Mouse (Mus musculus) hindlimb bud, embryonic 11.5 days (tissue): ENCODE data around the gene Hist1h2bp.
"Not testable (repeated sequence)": the region's sequence is repeated elsewhere in the genome, so short reads cannot be mapped to it uniquely, and the experiment has no call there.

Source experiments
- DNase-seq: peaks from one replicate; pipeline ENCODE4 v3.0.0-alpha.2; 2012; ENCODE audit warnings: low read depth, low spot score; ENCODE audit errors: extremely low spot score

Hist1h2bp gene

GRCm38 (mm10) chr13:21783255-21783617, 4.0 kb upstream of the Hist1h2bp start, which contains the start of gene Hist1h3i:
Gene Hist1h3i (minus strand): TSS chr13:21783370.
- DNase-seq: peak; percentile 96

GRCm38 (mm10) chr13:21783734-21784161, 3.5 kb upstream of the Hist1h2bp start:
- DNase-seq: no peak

DNA sequence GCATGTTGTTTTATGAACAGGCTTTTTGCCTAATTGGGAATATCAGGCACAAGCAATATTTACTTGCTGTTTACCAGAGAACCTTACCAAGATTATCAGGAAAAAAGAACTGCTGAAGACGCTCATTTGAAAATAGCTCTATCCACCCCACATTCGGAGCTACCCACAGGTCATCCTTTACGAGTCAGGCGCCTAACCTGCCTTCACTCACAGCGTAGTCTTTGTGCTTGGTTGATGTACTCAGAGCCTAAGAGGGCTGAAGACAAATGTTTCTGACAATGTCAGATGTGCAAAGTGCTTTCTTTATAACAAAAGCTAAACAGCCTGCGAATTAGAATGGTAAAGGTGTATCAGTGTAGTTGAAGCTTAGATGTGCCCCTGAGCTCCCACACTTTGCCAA, 3.0 kb upstream of the Hist1h2bp start:
- DNase-seq: no peak

- DNase-seq: peak; percentile 82
These were observed 917 bp upstream of the Hist1h2bp start for GRCm38 (mm10) chr13:21786189-21786898.

- no peak for DNase-seq
These were observed 716 bp downstream of the Hist1h2bp start for GRCm38 (mm10) chr13:21787760-21788593.

DNA sequence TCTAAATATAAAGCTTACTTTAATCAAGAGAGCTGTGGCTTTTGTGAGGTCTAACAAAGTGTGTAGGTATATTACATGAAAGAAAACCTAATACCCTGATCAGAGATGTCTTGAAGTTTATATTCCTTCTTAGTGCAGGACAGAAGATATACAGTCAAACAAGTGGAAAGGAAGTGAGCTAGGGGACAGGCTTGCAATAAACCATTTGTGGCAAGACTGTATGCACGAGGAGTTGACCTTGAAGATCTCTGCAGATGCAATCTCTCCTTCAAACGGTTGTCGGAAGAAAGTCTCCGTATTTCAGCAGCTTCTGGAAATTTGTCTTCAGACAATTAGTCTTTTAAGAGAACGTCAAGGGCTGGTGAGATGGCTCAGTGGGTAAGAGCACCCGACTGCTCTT, 2.7 kb downstream of the Hist1h2bp start:
- DNase-seq: no peak

- DNase-seq: no peak
These were observed 3.5 kb downstream of the Hist1h2bp start for GRCm38 (mm10) chr13:21790601-21791283.

DNA sequence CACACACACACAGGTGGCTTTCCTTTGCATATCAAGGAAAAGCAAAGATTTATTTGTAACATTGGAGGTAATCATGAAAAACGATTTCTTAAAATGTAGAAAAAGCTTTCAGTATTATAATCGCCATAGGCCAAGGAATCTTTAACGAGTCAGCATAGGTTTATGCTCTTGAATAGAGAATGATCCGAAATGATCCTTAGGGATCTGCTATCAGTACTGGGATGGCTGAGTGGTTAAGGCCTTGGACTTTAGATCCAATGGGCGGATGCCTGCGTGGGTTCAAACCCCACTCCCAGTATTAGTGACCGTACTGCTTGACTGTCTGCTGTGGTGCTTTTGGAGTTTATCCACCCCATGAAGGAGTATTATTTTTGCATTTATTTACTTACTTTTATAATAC, 8.3 kb downstream of the Hist1h2bp start:
- DNase-seq: no peak

DNA sequence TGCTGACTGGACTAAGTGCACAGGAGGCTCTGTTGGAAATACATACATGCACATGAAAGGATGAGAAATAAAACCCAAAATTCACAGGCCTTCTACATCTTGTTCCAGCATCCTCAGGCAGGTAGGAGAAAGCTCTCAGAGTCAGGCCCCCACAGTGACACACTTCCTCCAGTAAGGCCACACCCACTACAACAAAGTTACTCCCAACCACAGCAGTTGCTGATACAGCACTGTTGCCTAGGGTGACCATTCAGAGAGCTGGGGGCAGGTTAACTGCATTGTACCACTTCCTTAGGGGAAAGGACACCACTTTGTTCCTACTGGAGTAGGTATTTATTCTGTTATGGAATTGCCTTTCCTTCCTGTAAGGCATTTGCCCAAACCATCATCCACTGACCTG, 9.9 kb downstream of the Hist1h2bp start:
- not testable (repeated sequence) for DNase-seq

- DNase-seq: not testable (repeated sequence)
These were observed 15.8 kb downstream of the Hist1h2bp start for GRCm38 (mm10) chr13:21803058-21803457.

DNA sequence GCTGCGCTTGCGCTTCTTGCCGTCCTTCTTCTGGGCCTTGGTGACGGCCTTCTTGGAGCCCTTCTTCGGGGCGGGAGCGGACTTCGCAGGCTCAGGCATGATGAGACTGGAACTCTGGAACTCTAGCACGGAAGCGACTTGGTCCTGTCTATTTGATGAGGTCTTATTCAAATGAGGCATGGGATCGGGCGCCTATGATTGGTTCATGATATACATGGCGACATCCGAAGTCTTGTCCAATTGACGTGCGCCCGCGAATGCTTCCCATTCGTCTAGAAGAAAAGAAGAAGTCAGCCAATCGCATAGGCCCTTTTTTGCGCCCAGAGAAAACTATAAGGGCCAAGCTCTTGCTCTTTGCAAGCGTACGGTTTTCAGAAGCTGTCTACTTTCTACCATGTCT, 22.8 kb downstream of the Hist1h2bp start, which contains the start of the genes Hist1h2bq and Hist1h2ao:
Gene Hist1h2bq (minus strand): TSS at position 125 of the 400 bp plus-strand sequence.
Gene Hist1h2ao (plus strand): TSS at position 393 of the 400 bp plus-strand sequence.
- not testable (repeated sequence) for DNase-seq

DNA sequence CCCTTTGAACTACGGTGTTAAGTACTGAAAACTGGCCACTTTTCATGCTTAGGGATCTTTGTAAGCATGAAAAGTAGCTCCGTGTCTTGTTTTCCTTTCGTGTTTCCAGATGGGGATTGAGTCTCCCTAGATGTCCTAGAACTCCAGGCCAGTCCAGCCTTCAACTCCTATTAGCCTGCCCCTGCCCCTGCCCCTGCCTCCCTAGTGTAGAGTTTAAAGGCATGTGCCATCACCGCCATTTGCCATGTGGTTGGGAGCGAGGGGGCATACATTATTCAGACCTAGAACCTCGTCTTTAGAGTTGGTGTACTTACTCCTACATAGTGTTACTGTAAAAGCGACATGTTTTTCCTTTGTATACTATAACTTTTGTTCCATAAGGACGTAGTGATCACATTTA, 23.8 kb downstream of the Hist1h2bp start:
- DNase-seq: not testable (repeated sequence)

DNA sequence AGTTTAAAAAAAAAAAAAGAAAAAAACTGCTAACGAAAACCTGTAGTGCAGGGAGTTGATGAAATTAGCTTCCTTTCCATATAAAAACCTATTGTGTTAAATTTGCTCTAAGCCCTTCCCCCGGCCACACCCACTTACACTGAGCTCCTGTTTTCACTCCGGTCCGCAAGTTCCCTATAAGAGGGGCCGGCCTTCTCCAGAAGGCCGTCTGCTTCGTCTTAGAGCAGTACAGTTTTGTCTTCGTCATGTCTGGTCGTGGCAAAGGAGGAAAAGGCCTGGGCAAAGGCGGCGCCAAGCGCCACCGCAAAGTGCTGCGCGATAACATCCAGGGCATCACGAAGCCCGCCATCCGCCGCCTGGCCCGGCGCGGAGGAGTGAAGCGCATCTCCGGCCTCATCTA, 24.3 kb downstream of the Hist1h2bp start, which contains the start of gene Hist1h4m:
Gene Hist1h4m (plus strand): TSS at position 208 of the 400 bp plus-strand sequence.
- DNase-seq: not testable (repeated sequence)

- not testable (repeated sequence) for DNase-seq
These were observed 24.8 kb downstream of the Hist1h2bp start for GRCm38 (mm10) chr13:21812092-21812491.

DNA sequence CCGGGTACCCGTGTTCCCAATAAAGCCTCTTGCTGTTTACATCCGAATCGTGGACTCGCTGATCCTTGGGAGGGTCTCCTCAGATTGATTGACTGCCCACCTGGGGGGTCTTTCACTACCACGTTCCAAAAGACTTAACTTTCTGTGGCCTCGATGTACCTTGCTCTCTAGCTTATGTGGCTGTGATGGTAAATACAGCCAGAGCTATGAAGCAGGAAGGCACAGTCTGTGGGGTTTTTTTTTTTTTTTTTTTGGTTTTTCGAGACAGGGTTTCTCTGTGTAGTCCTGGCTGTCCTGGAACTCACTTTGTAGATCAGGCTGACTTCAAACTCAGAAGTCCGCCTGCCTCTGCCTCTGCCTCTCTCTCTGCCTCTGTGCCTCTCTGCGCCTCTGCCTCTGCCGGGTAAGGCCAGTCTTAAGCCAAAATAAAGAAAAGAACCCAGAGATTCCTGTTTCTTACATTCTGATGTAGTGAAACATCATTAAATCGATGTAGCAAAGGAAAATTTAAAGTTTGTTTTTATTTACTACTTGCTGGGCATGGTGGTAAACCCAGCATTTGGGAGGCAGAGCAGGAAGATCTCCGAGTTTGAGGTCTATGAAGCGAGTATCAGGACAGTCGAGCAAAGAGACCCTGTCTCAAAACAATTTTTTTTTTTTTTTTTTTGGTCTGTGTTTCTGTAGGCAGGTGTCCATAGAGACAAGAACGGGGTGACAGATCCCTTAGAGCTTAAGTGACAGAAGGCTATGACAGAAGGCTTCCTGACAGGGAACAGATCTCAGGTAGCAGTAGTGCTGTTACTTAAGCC, 33.0 kb downstream of the Hist1h2bp start:
- DNase-seq: not testable (repeated sequence)

- DNase-seq: no peak
These were observed 41.2 kb downstream of the Hist1h2bp start for GRCm38 (mm10) chr13:21828511-21828910.

DNA sequence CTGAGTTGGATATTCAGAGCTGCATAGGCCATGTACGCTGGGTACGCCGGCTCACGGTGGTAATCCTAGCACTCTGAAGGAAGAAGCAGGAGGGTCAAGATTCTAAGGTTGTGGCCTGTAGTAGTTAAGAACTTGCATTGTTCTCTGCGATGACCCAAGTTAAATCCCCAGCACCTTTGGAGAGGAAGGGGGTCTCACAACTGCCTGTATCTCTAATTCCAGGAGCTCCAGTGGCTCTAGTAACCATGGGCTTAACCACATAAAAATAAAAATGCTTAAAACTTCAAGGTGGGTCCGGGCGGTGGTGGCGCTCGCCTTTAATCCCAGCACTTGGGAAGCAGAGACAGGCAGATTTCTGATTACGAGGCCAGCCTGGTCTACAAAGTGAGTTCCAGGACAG, 43.1 kb downstream of the Hist1h2bp start:
- DNase-seq: no peak

- not testable (repeated sequence) for DNase-seq
These were observed 44.4 kb downstream of the Hist1h2bp start, which contains the start of gene Hist1h4n for GRCm38 (mm10) chr13:21831418-21832394. Gene Hist1h4n (minus strand): TSS chr13:21832196.

DNA sequence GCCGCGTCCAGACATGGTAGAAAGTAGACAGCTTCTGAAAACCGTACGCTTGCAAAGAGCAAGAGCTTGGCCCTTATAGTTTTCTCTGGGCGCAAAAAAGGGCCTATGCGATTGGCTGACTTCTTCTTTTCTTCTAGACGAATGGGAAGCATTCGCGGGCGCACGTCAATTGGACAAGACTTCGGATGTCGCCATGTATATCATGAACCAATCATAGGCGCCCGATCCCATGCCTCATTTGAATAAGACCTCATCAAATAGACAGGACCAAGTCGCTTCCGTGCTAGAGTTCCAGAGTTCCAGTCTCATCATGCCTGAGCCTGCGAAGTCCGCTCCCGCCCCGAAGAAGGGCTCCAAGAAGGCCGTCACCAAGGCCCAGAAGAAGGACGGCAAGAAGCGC, 46.2 kb downstream of the Hist1h2bp start, which contains the start of the genes Hist1h2ap and Hist1h2br:
Gene Hist1h2ap (minus strand): TSS at position 47 of the 400 bp plus-strand sequence.
Gene Hist1h2br (plus strand): TSS at position 283 of the 400 bp plus-strand sequence.
- not testable (repeated sequence) for DNase-seq
